Mouse (Mus musculus): ENCODE results near the gene Prkacb. TPM values are rescaled to one million over a fixed set of nuclear protein-coding genes. Genes with fewer than 3 reads are reported as not detected.

The Prkacb gene
- polyA plus RNA-seq, 1 experiment from 2014 or later = 228 TPM

DNA sequence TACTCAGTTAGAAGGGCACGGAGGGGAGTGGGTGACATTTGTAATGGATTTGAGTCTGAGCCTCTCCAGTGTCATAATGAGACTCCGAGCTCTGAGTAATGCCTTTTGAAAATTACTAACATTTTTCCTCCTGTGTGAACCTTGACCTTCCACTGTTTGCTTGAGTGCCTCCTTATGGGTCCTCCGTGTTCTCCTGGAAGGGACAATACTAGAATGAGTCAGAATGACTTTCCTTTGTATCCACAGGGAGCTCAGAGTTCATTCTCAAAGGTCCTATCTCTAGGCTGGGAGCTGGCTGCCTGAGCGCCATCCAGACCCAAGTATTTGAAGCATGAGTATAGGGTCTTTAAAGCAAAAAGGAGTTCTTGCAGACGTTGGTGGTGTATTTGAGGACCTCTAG lies 94.5 kb downstream of the Prkacb start:
- no peak overlapping the region for H3K27ac ChIP-seq (ENCODE audit: low read length)
- no peaks in the 10 kb centered on the region for H3K27me3 ChIP-seq (ENCODE audit: control insufficient read depth, insufficient read depth, low read depth, low read length)
- WGBS = 63% methylated on average over 5 of the region's 5 CpGs
- H3K4me2 ChIP-seq (ENCODE audit: low read length) = no peak overlapping the region
- H3K9ac ChIP-seq (ENCODE audit: low read depth, low read length) = no peak overlapping the region
- no peak for ATAC-seq
- H3K36me3 ChIP-seq (ENCODE audit: control insufficient read depth, insufficient read depth, low read length) = no peaks in the 10 kb centered on the region
- H3K9me3 ChIP-seq (replicated peaks; ENCODE audit: control insufficient read depth, low read length, poor library complexity, severe bottlenecking) = no peaks in the 10 kb centered on the region
- no peaks in the 10 kb centered on the region for H3K4me1 ChIP-seq (ENCODE audit: control insufficient read depth, insufficient read depth, low read length)
- H3K4me3 ChIP-seq (ENCODE audit: low read depth, low read length) = no peak overlapping the region

DNA sequence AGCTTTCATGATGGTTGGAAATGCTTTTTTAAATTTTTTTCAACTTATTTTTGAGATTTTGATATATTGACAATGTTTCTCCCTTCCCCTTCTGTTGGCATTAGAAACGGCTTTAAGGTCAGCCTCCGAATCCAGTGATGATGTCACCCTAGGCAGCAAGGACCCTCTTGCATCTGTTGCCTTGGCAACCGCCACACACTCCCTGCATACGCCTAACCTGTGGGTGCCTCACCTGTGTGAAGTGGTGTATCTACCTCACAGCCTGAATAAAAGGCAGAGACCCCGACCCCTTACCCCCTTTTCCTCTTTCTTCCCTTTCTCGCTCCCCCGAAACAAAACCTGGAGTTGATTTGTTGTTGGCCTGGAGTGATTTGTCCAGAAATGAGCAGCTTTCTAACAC lies 100.5 kb downstream of the Prkacb start:
- H3K36me3 ChIP-seq (ENCODE audit: control insufficient read depth, insufficient read depth, low read length) = no peaks in the 10 kb centered on the region
- H3K27me3 ChIP-seq (ENCODE audit: control insufficient read depth, insufficient read depth, low read depth, low read length) = no peaks in the 10 kb centered on the region
- H3K4me1 ChIP-seq (ENCODE audit: control insufficient read depth, insufficient read depth, low read length) = 0 out of 2 replicates have a peak, but pooled peaks cover 2% of the 10 kb centered on the region
- peak overlapping the region; percentile 49; the same call in 1 of the 2 replicates for H3K27ac ChIP-seq (ENCODE audit: low read length)
- ATAC-seq = peak; percentile 69; the same call in 1 of the 2 replicates
- H3K9ac ChIP-seq (ENCODE audit: low read depth, low read length) = no peak overlapping the region
- 71% methylated on average over 7 of the region's 7 CpGs for WGBS
- no peak overlapping the region for H3K4me3 ChIP-seq (ENCODE audit: low read depth, low read length)
- H3K4me2 ChIP-seq (ENCODE audit: low read length) = no peak overlapping the region
- H3K9me3 ChIP-seq (replicated peaks; ENCODE audit: control insufficient read depth, low read length, poor library complexity, severe bottlenecking) = no peaks in the 10 kb centered on the region

DNA sequence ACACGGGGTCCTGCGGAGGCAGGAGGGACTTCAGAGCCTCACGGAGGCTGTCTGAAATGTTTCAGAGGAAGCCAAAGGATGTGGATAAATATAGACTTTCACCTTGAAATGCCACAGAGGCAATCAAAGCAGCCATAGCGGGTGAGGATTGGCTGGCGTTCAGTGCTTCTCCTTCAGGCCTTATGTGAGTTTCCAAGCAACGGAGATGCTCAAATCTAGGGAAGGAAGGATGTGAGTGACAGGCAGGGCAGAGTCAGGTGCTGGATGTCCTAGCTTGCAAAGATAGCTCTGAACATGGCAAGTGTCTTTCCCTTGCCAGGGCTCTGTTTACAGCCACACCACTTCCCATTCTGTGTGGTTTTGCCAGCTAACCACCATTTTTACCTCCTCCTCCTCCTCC lies 101.2 kb downstream of the Prkacb start:
- ATAC-seq = peak; percentile 79
- H3K27me3 ChIP-seq (ENCODE audit: control insufficient read depth, insufficient read depth, low read depth, low read length) = no peaks in the 10 kb centered on the region
- H3K4me2 ChIP-seq (ENCODE audit: low read length) = no peak overlapping the region
- no peaks in the 10 kb centered on the region for H3K9me3 ChIP-seq (replicated peaks; ENCODE audit: control insufficient read depth, low read length, poor library complexity, severe bottlenecking)
- H3K36me3 ChIP-seq (ENCODE audit: control insufficient read depth, insufficient read depth, low read length) = no peaks in the 10 kb centered on the region
- H3K4me1 ChIP-seq (ENCODE audit: control insufficient read depth, insufficient read depth, low read length) = 0 out of 2 replicates have a peak, but pooled peaks cover 2% of the 10 kb centered on the region
- no peak overlapping the region for H3K9ac ChIP-seq (ENCODE audit: low read depth, low read length)
- no peak overlapping the region for H3K4me3 ChIP-seq (ENCODE audit: low read depth, low read length)
- WGBS = 50% methylated on average over 6 of the region's 6 CpGs
- peak overlapping the region; percentile 65 for H3K27ac ChIP-seq (ENCODE audit: low read length)

DNA sequence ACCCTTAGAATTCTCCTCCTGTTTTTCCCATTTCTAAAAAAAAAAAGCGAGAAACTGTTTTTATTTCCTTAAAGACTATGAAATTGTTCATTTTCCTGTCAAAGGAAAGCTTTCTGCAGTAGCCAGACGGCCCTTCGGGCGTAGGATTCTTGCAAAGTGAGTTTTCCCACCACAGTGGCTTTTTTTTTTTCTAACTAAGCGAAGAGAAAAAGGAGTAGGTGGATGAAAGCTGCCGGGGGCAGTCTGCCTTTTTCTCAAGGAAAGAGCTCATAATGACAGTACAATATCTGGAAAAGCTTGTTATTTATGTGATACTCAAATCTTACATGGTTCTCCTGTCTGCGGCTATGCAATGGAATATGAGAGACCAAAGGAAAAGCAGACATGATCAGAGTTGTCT lies 101.7 kb downstream of the Prkacb start:
- Histone ChIP-seq H3K9me3 (replicated peaks; ENCODE audit: control insufficient read depth, low read length, poor library complexity, severe bottlenecking) (no peaks in the 10 kb centered on the region), H3K36me3 (ENCODE audit: control insufficient read depth, insufficient read depth, low read length) (no peaks in the 10 kb centered on the region), H3K4me1 (ENCODE audit: control insufficient read depth, insufficient read depth, low read length) (0 out of 2 replicates have a peak, but pooled peaks cover 2% of the 10 kb centered on the region), H3K4me3 (ENCODE audit: low read depth, low read length) (no peak overlapping the region), H3K4me2 (ENCODE audit: low read length) (no peak overlapping the region), H3K9ac (ENCODE audit: low read depth, low read length) (no peak overlapping the region), H3K27me3 (ENCODE audit: control insufficient read depth, insufficient read depth, low read depth, low read length) (no peaks in the 10 kb centered on the region), H3K27ac (ENCODE audit: low read length) (peak overlapping the region; percentile 65)
- no peak for ATAC-seq
- WGBS = 73% methylated on average over 7 of the region's 7 CpGs

DNA sequence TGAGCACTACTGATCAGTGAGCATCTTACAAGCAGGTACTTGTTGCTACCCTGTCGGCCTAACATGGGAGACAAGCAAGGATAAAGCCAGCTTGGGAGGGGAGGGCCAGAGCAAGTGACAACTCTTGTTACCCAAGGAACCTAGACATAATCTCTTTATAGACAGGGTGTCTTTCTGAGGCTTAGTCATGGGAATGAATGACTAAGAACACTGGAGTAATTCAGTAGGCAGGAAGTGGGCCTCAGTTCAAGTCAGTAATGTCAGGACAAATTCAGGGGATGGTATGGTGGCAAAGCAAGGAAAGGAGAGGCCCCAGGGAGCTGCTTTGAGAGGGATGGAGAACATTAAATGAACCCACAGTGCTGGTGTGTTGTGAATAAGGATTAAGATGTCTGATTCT lies 103.7 kb downstream of the Prkacb start:
- Histone ChIP-seq H3K36me3 (ENCODE audit: control insufficient read depth, insufficient read depth, low read length) (no peaks in the 10 kb centered on the region), H3K27me3 (ENCODE audit: control insufficient read depth, insufficient read depth, low read depth, low read length) (no peaks in the 10 kb centered on the region), H3K9ac (ENCODE audit: low read depth, low read length) (no peak overlapping the region), H3K4me3 (ENCODE audit: low read depth, low read length) (no peak overlapping the region), H3K4me2 (ENCODE audit: low read length) (no peak overlapping the region), H3K27ac (ENCODE audit: low read length) (no peak overlapping the region), H3K4me1 (ENCODE audit: control insufficient read depth, insufficient read depth, low read length) (0 out of 2 replicates have a peak, but pooled peaks cover 2% of the 10 kb centered on the region), H3K9me3 (replicated peaks; ENCODE audit: control insufficient read depth, low read length, poor library complexity, severe bottlenecking) (no peaks in the 10 kb centered on the region)
- 69% methylated on average over 1 of the region's 1 CpGs for WGBS
- ATAC-seq = no peak

DNA sequence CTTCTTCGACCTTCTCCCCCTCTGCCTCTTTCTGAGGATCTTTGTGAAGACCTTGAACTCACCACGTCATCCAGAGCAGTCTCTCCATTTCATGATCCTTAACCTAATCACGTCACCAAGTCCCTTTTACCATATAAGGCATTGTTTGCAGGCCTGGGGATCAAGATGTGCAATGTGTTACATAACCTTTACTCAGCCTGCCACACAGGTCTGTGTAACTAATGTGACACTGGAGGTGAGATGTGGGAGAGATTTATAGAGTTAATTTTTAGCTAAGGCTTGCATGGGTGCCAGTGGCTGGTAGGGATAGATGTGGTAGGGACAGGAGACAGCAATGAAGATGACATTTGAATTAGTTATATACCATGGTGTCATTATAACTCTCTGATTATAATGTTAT lies 104.4 kb downstream of the Prkacb start:
- Histone ChIP-seq H3K4me2 (ENCODE audit: low read length) (no peak overlapping the region), H3K4me1 (ENCODE audit: control insufficient read depth, insufficient read depth, low read length) (0 out of 2 replicates have a peak, but pooled peaks cover 2% of the 10 kb centered on the region), H3K27me3 (ENCODE audit: control insufficient read depth, insufficient read depth, low read depth, low read length) (no peaks in the 10 kb centered on the region), H3K36me3 (ENCODE audit: control insufficient read depth, insufficient read depth, low read length) (no peaks in the 10 kb centered on the region), H3K4me3 (ENCODE audit: low read depth, low read length) (no peak overlapping the region), H3K27ac (ENCODE audit: low read length) (no peak overlapping the region), H3K9me3 (replicated peaks; ENCODE audit: control insufficient read depth, low read length, poor library complexity, severe bottlenecking) (no peaks in the 10 kb centered on the region), H3K9ac (ENCODE audit: low read depth, low read length) (no peak overlapping the region)
- ATAC-seq = no peak
- WGBS = 79% methylated on average over 3 of the region's 3 CpGs

DNA sequence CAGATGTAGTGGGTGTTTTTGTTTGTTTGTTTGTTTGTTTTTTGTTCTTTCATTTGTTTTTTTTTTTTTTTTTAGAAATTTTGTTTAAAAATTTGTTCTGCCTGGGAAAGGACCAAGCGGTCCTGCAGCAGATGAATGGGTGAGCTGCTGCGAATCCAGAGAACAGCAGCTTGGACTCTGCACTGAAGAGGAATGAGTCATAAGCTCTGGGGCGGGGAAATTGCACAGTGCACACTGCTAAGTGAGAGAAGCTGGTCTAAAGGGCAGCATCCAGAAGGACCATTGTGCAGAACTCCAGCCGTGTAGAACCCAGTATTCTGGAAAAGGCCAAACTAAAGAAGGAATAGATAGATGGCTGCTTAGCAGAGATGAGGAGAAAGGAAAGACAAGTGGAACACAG lies 108.7 kb downstream of the Prkacb start:
- no peak overlapping the region for H3K9ac ChIP-seq (ENCODE audit: low read depth, low read length)
- H3K36me3 ChIP-seq (ENCODE audit: control insufficient read depth, insufficient read depth, low read length) = no peaks in the 10 kb centered on the region
- no peak overlapping the region for H3K4me2 ChIP-seq (ENCODE audit: low read length)
- no peaks in the 10 kb centered on the region for H3K4me1 ChIP-seq (ENCODE audit: control insufficient read depth, insufficient read depth, low read length)
- H3K27me3 ChIP-seq (ENCODE audit: control insufficient read depth, insufficient read depth, low read depth, low read length) = no peaks in the 10 kb centered on the region
- 88% methylated on average over 4 of the region's 4 CpGs for WGBS
- no peaks in the 10 kb centered on the region for H3K9me3 ChIP-seq (replicated peaks; ENCODE audit: control insufficient read depth, low read length, poor library complexity, severe bottlenecking)
- ATAC-seq = no peak
- H3K27ac ChIP-seq (ENCODE audit: low read length) = no peak overlapping the region
- no peak overlapping the region for H3K4me3 ChIP-seq (ENCODE audit: low read depth, low read length)

DNA sequence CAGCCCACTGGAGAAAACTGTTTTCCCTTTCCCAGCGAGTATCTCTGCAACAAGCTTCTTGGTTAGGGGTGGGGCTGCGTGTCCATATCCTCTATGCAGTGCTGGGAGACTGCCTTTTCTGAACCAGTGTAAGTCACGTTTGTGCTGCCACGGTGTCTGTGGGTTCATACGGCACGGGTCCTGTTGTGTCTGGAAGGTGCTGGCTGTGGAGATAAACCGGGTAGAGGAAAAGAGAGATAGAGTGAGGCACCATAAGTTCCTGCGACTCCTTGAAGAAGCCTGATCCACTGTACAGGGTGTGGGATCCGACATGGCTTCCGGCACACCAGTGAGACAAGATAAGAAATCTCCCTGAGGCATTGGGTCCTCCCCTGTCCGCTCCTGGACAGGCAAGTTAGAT lies 112.7 kb downstream of the Prkacb start:
- Histone ChIP-seq H3K36me3 (ENCODE audit: control insufficient read depth, insufficient read depth, low read length) (no peaks in the 10 kb centered on the region), H3K4me3 (ENCODE audit: low read depth, low read length) (no peak overlapping the region), H3K4me1 (ENCODE audit: control insufficient read depth, insufficient read depth, low read length) (no peaks in the 10 kb centered on the region), H3K27ac (ENCODE audit: low read length) (no peak overlapping the region), H3K9me3 (replicated peaks; ENCODE audit: control insufficient read depth, low read length, poor library complexity, severe bottlenecking) (no peaks in the 10 kb centered on the region), H3K27me3 (ENCODE audit: control insufficient read depth, insufficient read depth, low read depth, low read length) (no peaks in the 10 kb centered on the region), H3K4me2 (ENCODE audit: low read length) (no peak overlapping the region), H3K9ac (ENCODE audit: low read depth, low read length) (no peak overlapping the region)
- WGBS = 87% methylated on average over 11 of the region's 11 CpGs
- ATAC-seq = no peak

DNA sequence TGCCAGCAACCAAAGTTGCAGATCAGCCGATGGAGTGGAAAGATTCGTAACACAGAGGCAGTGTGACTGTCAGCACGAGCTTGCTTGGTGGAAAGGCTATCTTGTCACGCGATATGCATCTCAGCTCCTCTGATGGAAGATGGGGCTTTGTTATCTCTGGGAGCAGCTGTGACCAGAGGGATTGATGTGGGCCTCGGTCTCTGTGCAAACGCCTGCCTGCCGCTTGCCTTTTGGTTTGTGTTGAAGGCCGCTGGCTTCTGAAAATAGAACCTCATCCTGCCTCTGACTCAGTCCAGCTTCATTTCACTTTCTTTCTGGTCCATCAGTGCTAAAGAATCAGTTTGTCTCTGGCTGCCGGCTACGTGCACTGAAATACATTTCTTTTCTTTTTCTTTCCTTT lies 113.8 kb downstream of the Prkacb start:
- 42% methylated on average over 11 of the region's 11 CpGs for WGBS
- no peak overlapping the region for H3K4me2 ChIP-seq (ENCODE audit: low read length)
- no peak overlapping the region for H3K4me3 ChIP-seq (ENCODE audit: low read depth, low read length)
- 0 out of 2 replicates have a peak overlapping the region, but pooled peaks have one; percentile 18 for H3K27ac ChIP-seq (ENCODE audit: low read length)
- H3K4me1 ChIP-seq (ENCODE audit: control insufficient read depth, insufficient read depth, low read length) = no peaks in the 10 kb centered on the region
- no peak for ATAC-seq
- no peaks in the 10 kb centered on the region for H3K36me3 ChIP-seq (ENCODE audit: control insufficient read depth, insufficient read depth, low read length)
- H3K9ac ChIP-seq (ENCODE audit: low read depth, low read length) = no peak overlapping the region
- H3K9me3 ChIP-seq (replicated peaks; ENCODE audit: control insufficient read depth, low read length, poor library complexity, severe bottlenecking) = no peaks in the 10 kb centered on the region
- no peaks in the 10 kb centered on the region for H3K27me3 ChIP-seq (ENCODE audit: control insufficient read depth, insufficient read depth, low read depth, low read length)

All from midbrain, embryonic 16.5 days (tissue).